Mouse (Mus musculus) heart, embryonic 12.5 days (tissue): Measurements from ENCODE around the gene Slf2. TPM values are rescaled to one million over a fixed set of nuclear protein-coding genes. Genes with fewer than 3 reads are reported as not detected.

Source experiments
- ATAC-seq: fragments of 200-750 bp; cut with Nextera tagmentation; 2 replicates; pipeline ENCODE4 v1.8.0; 2017; ENCODE audit warnings: moderate TSS enrichment, moderate library complexity; ENCODE audit not compliant: insufficient number of reproducible peaks, low FRiP score
- H3K27ac ChIP-seq: fragments of 300-500 bp; sonication (generic); 2 replicates; pipeline ENCODE4 v1.5.1; 2016; ENCODE audit warnings: mild to moderate bottlenecking, moderate library complexity; ENCODE audit not compliant: poor library complexity, severe bottlenecking
- H3K27me3 ChIP-seq: fragments of 300-500 bp; sonication (generic); replicated peaks from 2 replicates; pipeline ENCODE4 v1.6.1; 2016; ENCODE audit warnings: mild to moderate bottlenecking, moderate library complexity
- H3K36me3 ChIP-seq: fragments of 300-500 bp; sonication (generic); 2 replicates; pipeline ENCODE4 v1.6.1; 2016; ENCODE audit warnings: mild to moderate bottlenecking, moderate library complexity
- H3K4me1 ChIP-seq: fragments of 300-500 bp; sonication (generic); replicated peaks from 2 replicates; pipeline ENCODE4 v1.6.1; 2016; ENCODE audit warnings: mild to moderate bottlenecking
- H3K4me2 ChIP-seq: fragments of 300-500 bp; sonication (generic); 2 replicates; pipeline ENCODE4 v1.6.1; 2016; ENCODE audit warnings: mild to moderate bottlenecking, moderate library complexity
- H3K4me3 ChIP-seq: fragments of 300-500 bp; sonication (generic); 2 replicates; pipeline ENCODE4 v1.5.1; 2016; ENCODE audit warnings: mild to moderate bottlenecking
- H3K9ac ChIP-seq: fragments of 300-500 bp; sonication (generic); 2 replicates; pipeline ENCODE4 v1.6.1; 2016; ENCODE audit warnings: mild to moderate bottlenecking, moderate library complexity
- H3K9me3 ChIP-seq: fragments of 300-500 bp; sonication (generic); replicated peaks from 2 replicates; pipeline ENCODE4 v1.6.1; 2016; ENCODE audit warnings: mild to moderate bottlenecking, moderate library complexity
- WGBS: fragments of 180-500 bp; shearing (Covaris S2); methylation state at CpG from one replicate; pipeline ENCODE4 v1.1.7; 2016; 5-methylcytosine and 5-hydroxymethylcytosine counted together
- polyA plus RNA-seq: library from polyadenylated mRNA; unstranded; fragments of >200 nt; fragmentation: Nextera tagmentation; extraction: Ambion mirVana; gene quantifications from 2 replicates; pipeline ENCODE4 v1.2.1, GENCODE M21; 2016

Slf2 gene
- polyA plus RNA-seq, 1 experiment from 2014 or later: 51.4 TPM

DNA sequence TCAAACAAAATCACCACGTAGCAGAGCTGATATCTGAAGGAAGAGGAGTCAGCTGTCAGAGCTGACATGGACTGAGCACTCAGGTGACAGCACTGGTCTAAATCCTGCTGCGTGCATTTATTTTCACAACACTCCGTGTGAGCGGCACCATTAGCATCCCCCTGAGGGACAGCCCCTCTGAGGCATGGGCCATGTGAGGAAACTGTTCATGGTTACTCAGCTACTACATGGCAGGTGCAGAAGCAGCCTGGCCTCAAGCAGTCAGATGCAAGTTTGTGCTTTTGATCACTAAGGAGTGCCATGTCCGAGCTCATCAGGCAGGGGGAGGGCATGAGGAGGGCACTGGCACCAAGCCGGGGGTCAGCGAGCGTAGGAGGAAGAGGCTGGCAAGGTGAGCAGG is 68.7 kb downstream of the Slf2 start:
- peaks cover 26% of the 10 kb centered on the region for H3K36me3 ChIP-seq
- H3K4me3 ChIP-seq: no peak overlapping the region
- no peak overlapping the region for H3K27ac ChIP-seq
- no peak for ATAC-seq
- H3K9me3 ChIP-seq: no peaks in the 10 kb centered on the region
- no peaks in the 10 kb centered on the region for H3K27me3 ChIP-seq
- no peaks in the 10 kb centered on the region for H3K4me1 ChIP-seq
- H3K9ac ChIP-seq: no peak overlapping the region
- WGBS: 87% methylated on average over 8 of the region's 8 CpGs
- H3K4me2 ChIP-seq: no peak overlapping the region

DNA sequence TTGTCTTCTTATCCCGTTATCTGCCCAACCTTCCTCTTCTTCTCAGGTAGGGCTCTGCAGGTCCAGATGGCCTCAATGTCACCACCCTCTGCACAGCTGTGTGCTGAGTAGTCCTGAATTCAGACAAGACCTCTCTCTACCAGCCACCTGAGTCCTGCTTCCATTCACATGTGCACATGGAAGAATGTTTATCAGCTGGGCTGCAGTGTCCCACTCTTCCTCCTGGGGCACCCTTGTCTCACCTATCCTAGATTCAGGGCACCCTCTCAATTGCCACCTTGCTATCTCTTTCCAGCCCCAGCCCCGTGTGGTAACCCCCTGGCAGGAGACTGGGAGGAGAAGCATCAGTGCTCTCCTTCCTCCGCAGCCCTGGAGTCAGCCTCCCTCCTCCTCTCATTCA is 71.3 kb downstream of the Slf2 start:
- Histone ChIP-seq H3K36me3 (peaks cover 27% of the 10 kb centered on the region), H3K4me3 (no peak overlapping the region), H3K4me1 (peaks cover 14% of the 10 kb centered on the region), H3K4me2 (no peak overlapping the region), H3K9me3 (no peaks in the 10 kb centered on the region), H3K9ac (no peak overlapping the region), H3K27ac (no peak overlapping the region), H3K27me3 (no peaks in the 10 kb centered on the region)
- 54% methylated on average over 3 of the region's 3 CpGs for WGBS
- ATAC-seq: no peak

DNA sequence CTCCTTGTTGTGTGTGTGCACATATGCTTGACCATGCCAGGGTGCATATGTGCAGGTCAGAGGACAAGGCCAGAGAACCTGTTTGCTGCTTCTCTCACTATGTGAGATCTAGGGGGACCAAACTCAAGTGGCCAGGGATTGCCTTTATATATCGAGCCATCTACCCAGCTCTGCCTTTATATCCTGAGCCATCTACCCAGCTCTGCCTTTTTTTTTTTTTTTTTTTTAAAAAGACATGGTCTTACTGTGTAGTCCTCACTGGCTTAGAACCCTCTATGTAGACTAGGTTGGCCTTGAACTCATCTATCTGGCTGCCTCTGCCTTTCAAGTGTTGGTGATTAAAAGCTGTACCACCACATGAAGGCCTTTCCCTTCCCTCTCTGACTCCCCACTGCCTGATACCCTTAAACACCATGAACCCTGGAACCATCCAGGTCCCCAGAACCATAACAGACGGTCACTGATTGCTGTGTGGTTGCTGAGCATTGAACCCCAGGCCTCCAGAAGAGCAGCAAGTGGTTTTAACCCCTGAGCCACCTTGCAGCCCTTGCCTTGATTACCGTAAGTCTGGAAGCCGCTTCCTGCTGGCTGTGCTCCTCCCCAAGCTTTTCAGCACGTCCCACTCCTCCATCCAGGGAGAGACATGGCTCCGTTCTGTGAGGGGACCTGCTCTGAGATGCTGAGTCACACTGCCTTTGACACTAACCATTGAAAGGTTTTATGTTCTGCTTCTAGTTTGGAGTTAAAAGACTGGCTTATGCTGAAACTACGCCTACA is 73.0 kb downstream of the Slf2 start:
- no peak overlapping the region for H3K4me3 ChIP-seq
- no peak overlapping the region for H3K27ac ChIP-seq
- H3K36me3 ChIP-seq: peaks cover 34% of the 10 kb centered on the region
- WGBS: 81% methylated on average over 7 of the region's 7 CpGs
- H3K4me1 ChIP-seq: peaks cover 24% of the 10 kb centered on the region
- H3K9ac ChIP-seq: no peak overlapping the region
- no peak overlapping the region for H3K4me2 ChIP-seq
- H3K27me3 ChIP-seq: no peaks in the 10 kb centered on the region
- no peak for ATAC-seq
- H3K9me3 ChIP-seq: no peaks in the 10 kb centered on the region

DNA sequence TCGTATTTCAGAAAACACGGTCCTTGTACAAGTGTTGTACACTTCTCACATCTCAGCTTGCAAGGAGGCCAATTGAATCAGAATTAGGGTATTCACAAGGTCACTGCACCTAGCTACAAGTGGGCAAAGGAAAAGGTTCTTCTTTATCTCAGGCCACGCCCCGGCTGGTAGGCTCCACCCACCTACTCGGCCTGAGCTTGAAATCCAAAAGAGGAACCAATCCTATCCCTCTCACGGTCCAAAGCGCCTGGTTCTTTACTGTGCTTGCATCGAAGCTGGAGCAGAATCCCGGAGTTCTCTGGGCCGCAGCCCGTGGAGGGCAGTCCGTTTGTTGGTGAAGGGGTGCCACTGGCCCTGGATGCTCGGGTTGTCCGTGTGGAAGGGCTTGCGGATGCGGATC is 74.5 kb downstream of the Slf2 start, which contains the start of gene Twnk:
Twnk (plus strand) TSS at position 220 of the 400 bp plus-strand sequence.
- Histone ChIP-seq H3K9ac (peak within 1 kb of the TSS; percentile 90), H3K27ac (peak within 1 kb of the TSS; percentile 80), H3K4me1 (peaks cover 24% of the 10 kb centered on the region), H3K36me3 (peaks cover 46% of the 10 kb centered on the region), H3K4me3 (peak within 1 kb of the TSS; percentile 94), H3K4me2 (peak within 1 kb of the TSS; percentile 97), H3K9me3 (no peaks in the 10 kb centered on the region), H3K27me3 (no peaks in the 10 kb centered on the region)
- ATAC-seq: no peak
- 9% methylated on average over 16 of the region's 16 CpGs for WGBS

DNA sequence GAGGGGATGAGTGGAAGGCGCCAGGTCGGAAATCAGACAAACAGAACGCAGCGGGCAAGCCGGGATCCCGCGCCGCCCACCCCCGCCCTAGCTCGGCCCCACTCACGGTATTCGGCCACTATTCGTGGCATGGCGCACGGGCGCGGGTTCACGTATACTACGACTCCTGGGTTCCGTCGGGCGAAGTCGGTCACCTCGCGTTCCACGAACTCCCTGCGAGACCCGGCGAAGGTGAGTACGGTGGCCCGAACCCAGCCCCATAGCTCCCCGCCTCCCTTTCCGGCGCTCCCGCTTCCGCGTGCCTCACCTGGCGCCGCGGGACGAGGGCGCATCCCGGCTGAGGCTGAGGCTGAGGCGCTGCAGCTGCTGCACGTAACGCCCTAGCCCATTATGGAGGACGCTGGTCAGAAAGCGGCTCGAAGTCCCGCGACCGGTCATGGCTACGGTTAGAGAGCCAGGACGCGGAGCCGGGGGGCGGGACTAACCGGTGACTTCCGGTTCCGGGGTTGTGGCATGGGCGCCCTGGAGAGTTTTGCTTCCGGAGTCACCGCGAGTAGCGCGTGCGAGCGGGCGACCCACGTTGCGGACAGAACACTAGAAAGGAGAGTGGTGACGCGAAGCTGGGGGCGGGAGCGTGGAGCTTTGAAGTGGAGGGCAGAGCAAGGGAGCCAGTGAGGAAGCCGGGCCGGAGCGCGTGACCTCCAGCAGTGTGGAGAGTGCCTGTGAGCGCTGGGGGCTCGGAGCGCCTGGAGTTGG is 75.2 kb downstream of the Slf2 start, which contains the start of gene Mrpl43:
Mrpl43 (minus strand) TSS at position 486 of the 756 bp plus-strand sequence.
- peak within 1 kb of the TSS; percentile 90 for H3K9ac ChIP-seq
- peak within 1 kb of the TSS; percentile 94 for H3K4me3 ChIP-seq
- H3K27ac ChIP-seq: peak within 1 kb of the TSS; percentile 80
- under 1% methylated on average over 82 of the region's 82 CpGs for WGBS
- peaks cover 24% of the 10 kb centered on the region for H3K4me1 ChIP-seq
- H3K4me2 ChIP-seq: peak within 1 kb of the TSS; percentile 97
- peaks cover 49% of the 10 kb centered on the region for H3K36me3 ChIP-seq
- H3K27me3 ChIP-seq: no peaks in the 10 kb centered on the region
- peak; percentile 92 for ATAC-seq
- H3K9me3 ChIP-seq: no peaks in the 10 kb centered on the region

DNA sequence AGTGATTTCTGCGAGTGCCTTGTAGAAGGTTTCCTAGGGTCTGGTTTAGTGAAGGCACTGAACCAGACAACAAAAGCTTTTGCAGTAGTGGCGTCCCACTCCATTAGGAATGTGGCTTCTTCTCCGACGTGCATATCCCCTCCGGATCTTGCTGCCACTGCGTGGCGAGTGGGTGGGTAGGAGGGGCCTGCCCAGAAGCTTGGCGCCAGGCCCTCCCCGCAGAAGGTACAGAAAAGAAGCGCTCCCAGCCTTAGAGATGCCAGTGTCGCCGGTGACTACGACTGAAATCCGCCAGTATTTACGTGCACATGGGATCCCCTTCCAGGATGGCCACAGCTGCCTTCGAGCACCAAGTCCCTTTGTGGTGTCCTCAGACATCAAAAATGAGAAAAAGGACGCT is 76.1 kb downstream of the Slf2 start:
- Histone ChIP-seq H3K4me1 (peaks cover 24% of the 10 kb centered on the region), H3K9me3 (no peaks in the 10 kb centered on the region), H3K27me3 (no peaks in the 10 kb centered on the region), H3K4me2 (peak overlapping the region; percentile 97), H3K9ac (peak overlapping the region; percentile 90), H3K36me3 (peaks cover 55% of the 10 kb centered on the region), H3K27ac (peak overlapping the region; percentile 80), H3K4me3 (peak overlapping the region; percentile 94)
- no peak for ATAC-seq
- WGBS: 35% methylated on average over 17 of the region's 17 CpGs

DNA sequence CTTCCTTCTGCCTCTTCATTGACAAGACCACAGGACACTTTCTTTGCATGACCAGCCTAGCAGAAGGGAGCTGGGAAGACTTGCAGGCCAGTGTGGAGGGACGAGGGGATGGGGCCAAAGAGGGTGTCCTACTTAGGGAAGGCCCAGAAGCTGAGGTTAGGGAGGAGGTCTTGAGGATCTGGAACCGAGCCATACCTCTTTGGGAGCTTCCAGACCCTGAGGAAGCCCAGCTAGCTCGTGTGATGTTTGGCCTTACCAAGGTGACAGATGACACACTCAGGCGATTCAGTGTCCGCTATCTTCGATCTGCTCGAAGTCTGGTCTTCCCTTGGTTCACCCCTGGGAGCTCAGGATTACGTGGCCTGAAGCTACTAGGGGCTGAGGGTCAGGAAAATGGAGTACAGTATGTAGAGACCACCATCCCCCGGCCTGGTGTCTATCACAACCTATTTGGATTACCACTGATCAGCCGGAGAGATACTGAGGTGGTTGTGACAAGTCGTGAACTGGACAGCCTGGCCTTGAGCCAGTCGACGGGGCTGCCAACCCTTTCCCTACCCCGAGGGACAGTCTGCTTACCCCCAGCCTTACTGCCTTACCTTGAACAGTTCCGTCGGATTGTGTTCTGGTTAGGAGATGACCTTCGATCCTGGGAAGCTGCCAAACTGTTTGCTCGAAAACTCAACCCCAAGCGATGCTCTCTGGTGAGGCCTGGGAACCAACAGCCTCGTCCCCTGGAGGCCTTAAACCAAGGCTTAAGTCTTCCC is 76.7 kb downstream of the Slf2 start:
- peaks cover 55% of the 10 kb centered on the region for H3K36me3 ChIP-seq
- WGBS: 85% methylated on average over 20 of the region's 20 CpGs
- H3K27ac ChIP-seq: peak overlapping the region; percentile 80
- no peak for ATAC-seq
- peaks cover 24% of the 10 kb centered on the region for H3K4me1 ChIP-seq
- H3K4me3 ChIP-seq: peak overlapping the region; percentile 94
- H3K27me3 ChIP-seq: no peaks in the 10 kb centered on the region
- H3K9ac ChIP-seq: peak overlapping the region; percentile 90; the same call in 1 of the 2 replicates
- H3K9me3 ChIP-seq: no peaks in the 10 kb centered on the region
- peak overlapping the region; percentile 97 for H3K4me2 ChIP-seq

DNA sequence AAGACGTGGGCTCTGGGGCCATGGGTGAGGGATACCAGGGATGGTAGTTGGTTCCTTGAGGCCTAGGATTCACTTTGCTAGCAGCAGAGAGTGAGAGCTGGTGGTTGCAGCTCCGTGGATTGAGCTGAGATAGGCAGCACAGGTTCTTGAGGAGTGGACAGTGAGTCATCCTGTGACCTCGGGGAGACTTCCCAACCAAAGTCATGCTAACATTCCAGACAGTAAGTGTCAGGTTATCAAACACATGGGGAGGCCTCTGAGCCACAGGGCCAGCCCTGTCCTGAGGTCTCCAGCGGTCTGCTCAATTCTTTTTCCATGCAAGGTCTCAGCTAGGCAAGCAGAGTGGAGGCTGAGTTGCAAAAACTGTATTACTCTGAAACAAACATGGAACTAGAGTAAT is 79.7 kb downstream of the Slf2 start:
- Histone ChIP-seq H3K36me3 (peaks cover 37% of the 10 kb centered on the region), H3K4me2 (no peak overlapping the region), H3K27me3 (no peaks in the 10 kb centered on the region), H3K4me3 (no peak overlapping the region), H3K27ac (no peak overlapping the region), H3K4me1 (peaks cover 34% of the 10 kb centered on the region), H3K9ac (no peak overlapping the region), H3K9me3 (no peaks in the 10 kb centered on the region)
- WGBS: 70% methylated on average over 4 of the region's 4 CpGs
- ATAC-seq: no peak

DNA sequence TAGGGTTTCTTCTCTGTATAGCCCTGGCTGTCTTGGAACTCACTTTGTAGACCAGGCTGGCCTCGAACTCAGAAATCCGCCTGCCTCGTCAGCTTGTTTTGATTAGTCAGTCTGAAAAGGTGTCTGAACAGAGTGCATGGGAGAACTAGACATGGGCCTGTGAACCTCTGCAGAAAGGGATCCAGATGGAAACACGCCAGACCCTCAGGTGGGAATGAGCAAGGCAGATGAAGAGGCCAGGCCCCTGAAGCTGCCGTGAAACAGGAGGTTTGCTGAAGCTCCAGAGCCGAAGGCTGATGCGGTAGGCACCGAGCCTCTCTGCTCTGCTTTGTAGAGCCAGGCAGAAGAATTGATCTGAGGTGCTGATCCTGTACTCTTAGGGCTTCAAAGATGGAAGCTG is 81.3 kb downstream of the Slf2 start:
- H3K4me2 ChIP-seq: no peak overlapping the region
- peaks cover 37% of the 10 kb centered on the region for H3K36me3 ChIP-seq
- no peak overlapping the region for H3K4me3 ChIP-seq
- peaks cover 32% of the 10 kb centered on the region for H3K4me1 ChIP-seq
- H3K27ac ChIP-seq: no peak overlapping the region
- no peaks in the 10 kb centered on the region for H3K27me3 ChIP-seq
- 84% methylated on average over 8 of the region's 8 CpGs for WGBS
- H3K9me3 ChIP-seq: no peaks in the 10 kb centered on the region
- no peak overlapping the region for H3K9ac ChIP-seq
- ATAC-seq: no peak

DNA sequence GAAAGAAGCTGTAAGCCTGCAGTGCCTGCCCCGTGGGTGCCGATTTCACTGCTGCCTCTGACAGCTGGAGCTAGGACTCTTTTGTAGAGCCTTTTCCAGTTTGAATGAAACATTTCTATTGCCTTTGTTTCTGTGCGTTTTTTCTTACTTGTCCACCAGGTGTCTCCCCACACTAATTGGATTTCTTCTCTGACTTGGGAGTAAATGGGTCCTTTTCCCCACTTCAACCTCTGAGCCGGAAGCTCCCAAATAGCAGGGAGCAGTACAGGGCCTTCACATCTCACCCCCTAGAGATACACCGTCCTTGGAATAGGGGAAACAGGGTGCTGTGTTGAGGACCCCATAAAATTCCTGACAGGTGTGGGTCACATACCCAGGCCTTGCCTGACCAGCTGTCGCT is 81.7 kb downstream of the Slf2 start:
- no peak overlapping the region for H3K27ac ChIP-seq
- no peak overlapping the region for H3K4me3 ChIP-seq
- no peaks in the 10 kb centered on the region for H3K9me3 ChIP-seq
- H3K36me3 ChIP-seq: peaks cover 37% of the 10 kb centered on the region
- H3K4me1 ChIP-seq: peaks cover 28% of the 10 kb centered on the region
- no peak for ATAC-seq
- no peaks in the 10 kb centered on the region for H3K27me3 ChIP-seq
- no peak overlapping the region for H3K4me2 ChIP-seq
- 39% methylated on average over 6 of the region's 6 CpGs for WGBS
- no peak overlapping the region for H3K9ac ChIP-seq
